Mouse (Mus musculus) left cerebral cortex, postnatal 25 days (tissue): Measurements from ENCODE around the gene Prrc2c. TPM values are rescaled to one million over a fixed set of nuclear protein-coding genes. Genes with fewer than 3 reads are reported as not detected.

Source experiments
- DNase-seq, 2 experiments: peaks; one replicate each; pipeline ENCODE4 v3.0.0; 2022; ENCODE audit warnings: low spot score in 2 of 2, mixed read lengths in 1 of 2
- intact Hi-C: fragments of 180-260 bp; cut with DNase I; formaldehyde crosslinking; loops from one replicate; pipeline ENCODE4 v1.15.1; 2025
- microRNA-seq, 2 experiments: library from miRNA; unstranded; fragments of <30 nt; microRNA quantifications; one replicate each; pipeline ENCODE4 v1.2.0; 2022
- total RNA-seq, 2 experiments: library from RNA; stranded (reverse); gene quantifications; 2 replicates each; pipeline ENCODE4 v1.2.3; 2021

The Prrc2c gene
- total RNA-seq, 2 experiments from 2014 or later, result 190 to 226 TPM

DNA sequence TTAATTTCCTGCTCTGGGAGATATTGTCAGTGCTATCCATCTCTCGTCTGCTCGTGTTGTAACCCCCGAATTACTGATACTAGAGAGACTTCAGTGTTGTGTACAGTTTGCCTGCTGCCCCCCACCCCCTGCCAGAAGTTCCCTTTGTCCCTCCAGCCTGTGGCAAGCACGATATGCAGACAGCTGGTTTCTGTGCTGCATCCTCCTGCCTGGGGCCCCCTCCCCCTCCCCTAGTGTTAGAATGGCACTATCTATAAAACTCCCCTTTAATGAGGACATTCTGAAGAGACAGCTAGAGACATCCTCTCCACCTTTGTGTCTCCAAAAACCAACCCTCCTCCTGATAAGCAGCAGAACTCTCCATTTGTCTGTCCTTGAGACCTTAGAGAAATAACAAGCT is 116.5 kb downstream of the Prrc2c start:
- intact Hi-C loops, result no loop called here
- DNase-seq, result no peak

Small RNA genes lying within 50 kb of the gene (microRNA-seq; reads per million reads assigned to microRNA genes)
- 0 to 0.25 reads per million in 2 experiments for gene Gm27616

Other genes starting within 250 kb of the Prrc2c start
- 10 to 100 TPM; 10.5 to 10.7 TPM for gene Mettl13, start 192.0 kb downstream of the Prrc2c start, total RNA-seq
- 100 to 1,000 TPM; 111 TPM for gene Vamp4, start 170.0 kb downstream of the Prrc2c start, total RNA-seq
- gene Myoc, start 101.4 kb downstream of the Prrc2c start, total RNA-seq, result 1 to 10 TPM; 5.4 to 7.3 TPM
- gene Myocos, start 82.3 kb downstream of the Prrc2c start, total RNA-seq, result not detected
- gene Fmo4, start 73.4 kb upstream of the Prrc2c start, total RNA-seq, result not detected
- 10 to 100 TPM; 11.4 to 16.4 TPM for gene Fmo1, start 126.1 kb upstream of the Prrc2c start, total RNA-seq
- gene Fmo2, start 158.2 kb upstream of the Prrc2c start, total RNA-seq, result 1 to 10 TPM; 2.0 to 4.1 TPM
- not detected for gene Fmo6, start 197.0 kb upstream of the Prrc2c start, total RNA-seq
- gene Fmo3, start 244.0 kb upstream of the Prrc2c start, total RNA-seq, result not detected